Mouse (Mus musculus) thymus, adult 18-20 months (tissue): ENCODE measurements around the gene Tnfrsf8.

Experiments
- DNase-seq, 2 experiments: peaks; one replicate each; pipeline ENCODE4 v3.0.0; 2022; ENCODE audit warnings: mixed read lengths in 2 of 2

Tnfrsf8 gene

DNA sequence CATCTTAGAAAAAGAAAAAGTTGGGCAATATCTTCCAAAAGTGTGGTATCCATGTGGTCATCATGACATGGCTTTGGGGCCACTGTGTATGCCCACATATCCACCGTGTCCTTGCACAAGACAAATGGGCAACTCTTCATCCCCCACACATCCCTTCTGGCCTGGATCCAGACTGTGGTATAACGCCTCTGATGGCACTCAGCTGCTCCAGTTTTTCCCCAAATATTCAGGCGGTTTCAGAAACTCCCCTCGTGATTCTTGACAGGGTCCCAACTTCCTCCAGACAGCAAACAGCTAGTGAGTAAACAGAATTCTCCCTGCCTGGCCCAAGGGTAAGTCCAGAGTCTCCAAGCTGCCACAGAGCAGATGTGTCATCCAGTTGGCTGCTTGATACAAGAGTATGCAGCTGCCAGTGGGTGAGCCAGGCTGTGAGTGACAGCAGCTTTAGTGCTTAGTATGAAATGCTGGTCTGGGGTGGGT lies 47.3 kb downstream of the Tnfrsf8 start:
- no peak for DNase-seq

DNA sequence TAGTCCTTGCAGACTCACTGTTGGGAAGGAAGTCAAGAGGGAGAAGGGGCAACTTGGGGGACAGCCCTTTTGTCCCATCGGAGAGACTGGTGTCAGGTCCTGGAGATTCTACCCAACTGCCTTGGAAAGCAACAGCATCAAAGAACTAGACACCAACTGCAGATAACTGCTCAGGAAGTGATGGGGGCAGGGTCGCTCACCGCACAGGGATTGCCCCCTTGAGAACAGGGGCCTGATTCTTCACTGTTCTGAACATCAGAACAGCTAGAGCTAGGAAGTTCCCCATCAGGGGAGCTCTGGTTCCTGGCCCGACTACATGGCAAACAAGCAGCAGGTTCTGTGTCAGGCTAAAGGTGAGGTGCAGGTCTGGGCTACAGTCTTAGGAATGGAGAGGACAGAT lies 48.5 kb downstream of the Tnfrsf8 start:
- peak in 1 of 2 experiments; percentile 40 for DNase-seq

DNA sequence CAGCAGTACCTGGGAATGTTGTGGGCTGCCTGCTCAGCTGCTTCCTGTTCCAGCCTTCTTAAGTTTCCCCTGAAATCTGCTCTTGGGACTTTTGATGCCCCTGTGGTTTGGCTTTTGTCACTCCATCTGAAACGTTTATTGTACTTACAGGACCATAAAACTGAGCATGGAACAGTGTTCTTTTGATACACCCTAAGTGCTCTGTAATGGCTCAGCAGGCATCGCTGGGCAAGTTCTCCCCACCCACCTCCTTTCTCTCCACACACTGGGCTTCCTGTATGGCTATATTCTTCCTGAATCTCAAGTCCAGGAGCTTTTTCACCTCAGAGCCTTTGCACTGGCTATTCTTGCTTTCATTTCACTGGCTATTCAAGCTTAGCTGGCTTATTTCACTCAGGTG lies 50.2 kb downstream of the Tnfrsf8 start:
- DNase-seq: no peak

DNA sequence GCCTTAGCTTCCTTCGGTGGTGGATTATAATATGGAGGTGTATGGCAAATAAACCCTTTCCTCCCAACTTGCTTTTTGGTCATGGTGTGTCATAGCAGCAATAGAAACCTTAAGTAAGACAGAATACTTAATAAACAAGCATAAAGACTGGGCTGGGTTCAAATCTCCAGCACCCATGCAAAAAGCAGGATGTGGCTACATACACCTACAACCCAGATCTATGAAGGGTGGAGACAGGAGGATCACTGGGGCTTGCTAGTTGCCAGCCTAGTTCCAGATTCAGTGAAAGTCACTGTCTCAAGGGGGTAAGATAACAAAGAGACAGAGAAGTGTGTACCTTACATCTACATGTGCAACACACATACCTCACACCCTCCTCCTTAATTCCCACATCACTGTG lies 51.4 kb downstream of the Tnfrsf8 start:
- DNase-seq: no peak

DNA sequence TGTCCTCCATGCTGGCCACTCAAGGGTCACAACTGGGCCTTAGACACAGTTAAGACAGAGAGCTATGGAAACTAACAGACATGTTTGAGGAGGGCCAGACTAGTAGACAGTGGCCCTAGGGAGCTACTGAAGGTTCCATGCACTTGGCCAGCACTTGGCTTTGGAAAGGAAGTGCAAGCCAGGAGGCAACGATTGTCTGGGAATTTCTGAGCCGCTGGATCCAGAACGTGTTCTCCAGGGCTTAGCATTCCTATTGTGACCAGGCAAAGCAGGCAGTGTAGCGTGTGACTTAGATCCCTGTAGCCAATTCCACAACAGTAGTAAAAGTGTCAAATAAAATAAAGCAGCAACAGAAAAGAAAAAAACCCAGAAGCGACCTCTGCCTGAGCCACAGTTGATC lies 54.2 kb downstream of the Tnfrsf8 start:
- no peak for DNase-seq

DNA sequence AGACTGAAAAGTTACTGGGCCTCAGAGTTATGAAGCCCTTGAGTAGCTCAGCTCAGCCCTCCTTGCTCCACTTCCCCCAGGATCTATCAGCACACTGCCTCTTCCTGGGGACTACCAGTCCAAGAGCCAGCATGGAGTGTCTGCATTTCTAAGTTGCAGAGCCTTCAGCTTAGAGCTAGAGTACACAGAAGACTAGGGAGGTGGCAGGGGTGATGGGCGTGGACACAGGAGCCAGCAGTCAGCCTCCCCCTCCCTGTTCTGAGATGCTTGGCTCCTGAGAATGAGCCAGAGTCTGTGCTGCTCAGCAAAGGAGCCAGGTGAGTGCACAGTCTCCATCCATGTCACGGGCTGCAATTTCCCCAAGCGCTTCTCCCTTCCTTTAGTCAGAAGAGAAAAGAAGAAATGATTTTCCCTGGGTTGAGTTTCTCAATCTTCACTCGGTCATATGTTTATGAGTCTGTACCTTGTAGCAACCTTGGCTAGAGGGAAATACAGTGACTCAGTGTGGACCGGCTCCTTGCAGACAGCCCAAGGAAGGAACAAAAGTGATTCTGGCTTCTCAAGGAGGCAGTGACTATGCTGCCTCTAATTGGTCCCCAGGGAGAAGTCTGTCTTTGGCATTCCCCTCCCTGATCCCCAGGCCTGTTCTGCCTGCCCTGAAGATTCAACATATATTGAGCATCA lies 57.1 kb downstream of the Tnfrsf8 start:
- DNase-seq: no peak

DNA sequence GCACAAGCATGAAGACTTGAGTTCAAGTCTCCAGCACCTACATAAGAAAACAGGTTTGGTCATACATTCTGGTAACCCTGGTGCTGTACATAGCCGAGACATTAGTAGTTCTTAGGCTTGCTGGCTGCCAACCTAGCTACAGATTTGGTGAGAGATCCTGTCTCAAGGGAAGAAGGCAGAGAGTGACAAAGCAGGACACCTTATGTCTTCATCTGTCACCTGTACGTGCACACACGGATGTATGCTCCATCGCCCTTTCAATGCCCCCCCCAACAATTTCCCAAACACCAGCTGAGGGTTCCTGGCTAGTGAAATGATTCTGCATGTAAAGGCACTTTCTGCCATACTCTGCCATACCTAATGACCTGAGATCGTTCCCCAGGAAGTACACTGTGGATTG lies 58.8 kb downstream of the Tnfrsf8 start:
- DNase-seq: no peak

- peak in 1 of 2 experiments; percentile 57 for DNase-seq
Observed at GRCm38 (mm10) chr4:145254418-145254817, 60.5 kb downstream of the Tnfrsf8 start.

GRCm38 (mm10) chr4:145252611-145253010 lies 62.4 kb downstream of the Tnfrsf8 start:
- DNase-seq: no peak

DNA sequence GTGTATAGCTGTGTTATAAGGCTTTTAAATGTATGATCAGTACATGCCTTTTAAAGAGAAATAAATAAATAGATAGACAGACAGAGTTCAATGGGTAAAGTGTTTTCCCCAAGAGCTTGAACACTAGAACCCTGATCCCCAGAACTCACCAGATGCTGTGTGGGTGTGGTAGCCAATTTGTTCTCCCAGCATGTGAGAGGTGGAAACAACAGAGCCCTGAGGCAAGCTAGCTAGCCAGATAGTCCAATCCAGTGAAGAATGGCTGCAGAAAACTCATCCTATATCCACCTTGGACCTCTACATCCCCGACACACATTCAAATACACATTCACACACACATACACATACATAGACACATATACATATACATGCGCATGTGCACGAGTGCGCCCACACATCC lies 63.4 kb downstream of the Tnfrsf8 start:
- no peak for DNase-seq

GRCm38 (mm10) chr4:145250002-145250401 lies 65.0 kb downstream of the Tnfrsf8 start:
- no peak for DNase-seq

DNA sequence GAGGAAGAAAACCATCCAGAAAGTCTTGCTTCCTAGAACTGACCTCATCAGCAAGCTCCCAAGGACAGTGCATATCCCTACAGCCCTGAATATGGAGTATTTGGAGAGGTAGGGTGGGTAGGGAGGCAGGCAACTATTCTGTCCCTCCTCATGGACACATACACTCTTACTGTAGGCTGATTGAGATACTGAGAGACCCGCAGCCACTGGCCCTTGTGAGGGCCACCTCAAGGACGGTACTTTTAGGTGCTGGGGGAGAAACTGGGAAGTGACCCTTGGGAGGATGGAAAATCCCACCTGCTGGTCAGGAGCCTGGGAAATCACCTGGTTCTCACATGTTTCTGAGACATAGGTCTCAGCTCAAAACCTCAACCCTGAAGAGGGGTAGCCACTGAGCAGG lies 67.4 kb downstream of the Tnfrsf8 start:
- no peak for DNase-seq

DNA sequence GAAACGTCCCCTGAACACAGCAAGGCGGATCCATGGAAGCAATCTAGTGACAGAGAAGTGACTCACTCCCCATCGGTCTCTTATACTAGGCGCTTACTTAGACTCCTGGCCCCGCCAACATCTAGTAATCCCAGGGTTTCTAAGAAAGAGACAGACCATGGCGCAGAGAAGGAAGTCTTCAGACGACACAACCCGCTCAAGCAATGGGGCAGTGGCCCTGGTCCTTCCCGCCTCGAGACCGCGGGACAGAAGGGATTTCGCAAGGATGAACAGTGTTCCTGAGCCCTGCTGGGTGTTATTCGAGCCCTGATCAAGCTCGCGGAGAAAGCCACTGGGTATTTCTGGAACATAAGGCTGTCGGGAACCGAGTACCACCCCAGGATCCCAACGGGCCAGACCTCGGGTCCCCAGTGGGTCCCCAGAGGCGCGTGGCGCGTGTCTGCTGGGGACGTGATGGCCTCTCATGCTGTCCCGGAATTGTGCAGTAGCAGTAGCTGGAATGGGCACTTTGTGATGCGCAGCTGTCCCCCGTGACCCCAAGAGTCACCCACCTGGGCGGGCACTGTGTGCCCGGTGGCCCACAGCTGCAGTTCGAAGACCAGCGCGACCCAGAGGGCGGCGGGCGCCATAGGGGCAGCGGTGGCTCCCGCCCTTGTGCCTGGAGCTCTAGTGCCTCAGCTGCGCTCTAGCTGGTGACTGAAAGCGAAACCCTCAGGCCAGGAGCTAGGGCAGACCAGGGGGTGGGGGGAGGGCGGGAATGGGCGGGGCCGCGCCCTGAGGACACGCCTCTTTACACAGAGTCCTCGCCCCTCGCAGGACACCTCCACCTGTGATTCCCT lies 68.6 kb downstream of the Tnfrsf8 start, which contains the start of gene Tnfrsf1b:
TSS of gene Tnfrsf1b (minus strand) at position 698 of the 839 bp plus-strand sequence.
- peak; percentile 54 to 56 for DNase-seq

- DNase-seq: no peak
Observed at GRCm38 (mm10) chr4:145245581-145245980, 69.4 kb downstream of the Tnfrsf8 start.

DNA sequence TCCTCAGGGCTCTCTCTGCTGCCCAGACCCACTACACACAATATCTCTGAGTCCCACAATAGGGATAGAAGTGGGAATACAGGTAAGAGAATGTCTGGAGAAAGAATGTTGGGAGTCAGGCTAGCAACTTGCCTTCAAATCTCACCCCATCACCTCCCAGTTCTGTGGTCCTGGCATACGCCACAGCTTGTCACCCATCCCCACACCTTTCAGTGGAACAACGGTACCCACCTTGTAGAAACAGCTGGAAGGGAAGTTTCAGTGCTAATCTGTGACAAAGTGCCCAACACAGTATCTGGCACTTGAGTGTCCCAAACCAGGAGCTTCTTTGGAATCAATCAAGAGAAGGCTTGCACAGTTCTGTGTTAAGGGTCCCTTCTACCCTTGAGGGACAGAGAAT lies 70.3 kb downstream of the Tnfrsf8 start:
- DNase-seq: no peak

DNA sequence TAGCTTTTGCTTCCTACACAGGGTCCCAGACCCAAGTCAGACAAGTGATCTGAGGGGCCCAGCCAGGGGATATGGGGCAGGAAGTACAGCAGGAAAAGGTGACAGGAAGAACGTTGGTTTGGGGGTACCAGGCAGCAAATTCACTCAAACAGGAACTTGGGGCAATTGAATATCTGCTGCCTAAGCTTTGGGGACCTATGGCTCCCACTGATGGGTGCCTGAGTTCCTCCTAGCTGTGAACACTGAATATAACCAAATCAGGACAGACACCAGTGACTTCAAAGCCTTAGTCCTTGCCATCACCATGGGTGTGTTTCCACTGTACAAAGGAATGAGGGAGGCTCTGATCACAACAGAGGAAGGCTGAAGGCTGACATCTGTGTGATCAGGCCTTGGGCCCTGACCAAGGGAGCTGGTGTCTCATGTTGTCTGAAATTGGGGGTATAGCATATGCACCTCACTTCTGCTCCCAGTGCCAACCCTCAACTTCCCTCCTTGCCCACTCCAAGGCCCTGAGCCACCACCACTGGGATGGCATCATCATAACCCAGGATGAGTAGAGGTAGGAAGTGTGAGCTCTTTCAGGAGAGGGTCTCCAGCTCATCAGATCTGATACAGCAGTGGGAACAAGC lies 72.1 kb downstream of the Tnfrsf8 start:
- no peak for DNase-seq

- DNase-seq: peak in 1 of 2 experiments; percentile 49
Observed at GRCm38 (mm10) chr4:145240723-145241231, 74.2 kb downstream of the Tnfrsf8 start.

GRCm38 (mm10) chr4:145239049-145239830 lies 75.7 kb downstream of the Tnfrsf8 start:
- no peak for DNase-seq

DNA sequence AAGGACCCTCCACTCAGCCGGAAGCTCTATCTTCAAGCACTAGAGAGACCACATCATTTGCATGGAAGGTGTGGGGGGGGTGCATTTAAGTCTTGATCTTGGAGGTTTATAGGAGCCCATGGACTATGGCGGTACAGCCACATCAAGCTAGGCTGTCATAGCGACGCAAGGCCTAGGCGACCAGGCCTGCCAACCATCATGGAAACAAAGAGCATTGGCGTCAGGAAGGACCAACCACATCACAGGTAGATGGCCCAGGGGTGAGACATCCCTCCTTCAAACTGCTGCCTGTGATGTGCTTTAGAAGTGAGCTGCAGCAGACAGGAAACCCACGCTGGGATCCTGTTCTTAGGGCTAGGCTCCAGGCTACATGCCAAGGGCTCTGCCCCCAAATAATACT lies 78.9 kb downstream of the Tnfrsf8 start:
- DNase-seq: peak in 1 of 2 experiments; percentile 49

DNA sequence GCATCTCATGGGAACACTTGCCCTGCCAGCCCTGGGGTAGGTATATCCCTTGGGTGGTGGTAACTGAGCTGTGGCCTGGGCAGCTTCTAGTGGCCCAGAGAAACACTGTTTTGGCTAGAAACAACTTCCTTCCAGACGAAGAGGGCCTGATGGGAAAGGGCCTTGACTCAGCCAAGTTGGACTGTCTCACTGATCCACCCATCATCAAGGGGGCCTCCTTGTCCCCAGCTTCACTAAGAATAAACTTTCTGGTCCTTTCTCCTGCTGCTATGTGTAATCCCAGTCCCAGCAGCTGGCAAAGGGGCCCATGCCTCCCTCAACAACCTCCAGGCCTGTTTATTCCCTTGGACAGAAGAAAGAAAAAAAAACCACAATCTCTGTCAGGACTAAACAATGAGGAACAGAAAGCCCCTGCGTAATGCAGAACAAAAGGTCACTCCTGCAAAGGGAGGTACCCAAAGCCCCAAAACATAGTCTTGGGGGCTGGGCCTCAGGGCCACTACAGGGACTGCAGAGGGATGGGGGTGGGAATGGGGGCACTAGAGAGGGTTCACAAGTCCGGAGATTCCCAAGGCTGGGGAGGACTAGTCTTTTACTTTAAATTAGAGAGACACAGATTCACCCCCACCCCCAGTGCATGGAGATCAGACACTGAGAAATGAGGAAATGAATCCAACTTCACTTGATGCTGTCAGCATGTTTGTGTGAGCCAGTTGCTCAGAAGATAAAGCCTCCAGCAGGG lies 81.3 kb downstream of the Tnfrsf8 start:
- DNase-seq: no peak

GRCm38 (mm10) chr4:145231732-145232131 lies 83.2 kb downstream of the Tnfrsf8 start:
- DNase-seq: no peak

- DNase-seq: no peak
Observed at GRCm38 (mm10) chr4:145230647-145231046, 84.3 kb downstream of the Tnfrsf8 start.
